Mouse (Mus musculus) hindbrain, postnatal 0 days (tissue): Measurements from ENCODE around the gene Mecr. TPM values are rescaled to one million over a fixed set of nuclear protein-coding genes. Genes with fewer than 3 reads are reported as not detected.
A peak's percentile ranks its signal among the peaks of the same experiment; 100 is the strongest.

Source experiments
- ATAC-seq: fragments of 200-750 bp; cut with Nextera tagmentation; 2 replicates; pipeline ENCODE4 v1.8.0; 2017; ENCODE audit warnings: mild to moderate bottlenecking, moderate TSS enrichment, moderate library complexity
- DNase-seq: peaks from one replicate; pipeline ENCODE4 v3.0.0-alpha.2; 2015; ENCODE audit warnings: low spot score
- H3K27ac ChIP-seq: fragments of 300-500 bp; sonication (generic); 2 replicates; pipeline ENCODE4 v1.5.1; 2014; ENCODE audit warnings: mild to moderate bottlenecking
- H3K27me3 ChIP-seq: fragments of 300-500 bp; sonication (generic); 2 replicates; pipeline ENCODE4 v1.6.1; 2014; ENCODE audit warnings: low read length, mixed read lengths; ENCODE audit not compliant: insufficient read depth
- H3K36me3 ChIP-seq: fragments of 300-500 bp; sonication (generic); 2 replicates; pipeline ENCODE4 v1.6.1; 2014; ENCODE audit warnings: low read length, mixed read lengths; ENCODE audit not compliant: insufficient read depth
- H3K4me1 ChIP-seq: fragments of 300-500 bp; sonication (generic); 2 replicates; pipeline ENCODE4 v1.6.1; 2014; ENCODE audit warnings: antibody characterized with exemption, low read length, mixed read lengths; ENCODE audit not compliant: insufficient read depth
- H3K4me2 ChIP-seq: fragments of 300-500 bp; sonication (generic); 2 replicates; pipeline ENCODE4 v1.6.1; 2014; ENCODE audit warnings: low read depth, mild to moderate bottlenecking, low read length, moderate library complexity, mixed read lengths
- H3K4me3 ChIP-seq: fragments of 300-500 bp; sonication (generic); 2 replicates; pipeline ENCODE4 v1.5.1; 2014; ENCODE audit warnings: low read length
- H3K9ac ChIP-seq: fragments of 300-500 bp; sonication (generic); replicated peaks from 2 replicates; pipeline ENCODE4 v1.6.1; 2014; ENCODE audit warnings: mild to moderate bottlenecking, low read length, moderate library complexity, mixed read lengths
- H3K9me3 ChIP-seq: fragments of 300-500 bp; sonication (generic); 2 replicates; pipeline ENCODE4 v1.6.1; 2016; ENCODE audit warnings: low read length, mixed read lengths
- CTCF ChIP-seq: IDR thresholded peaks from 2 replicates; pipeline ENCODE4 v1.5.1; 2016; ENCODE audit warnings: antibody characterized with exemption, control low read depth, low read depth
- WGBS: fragments of 180-500 bp; shearing (Covaris S2); extraction: QIAGEN DNeasy Blood & Tissue Kit; methylation state at CpG from one replicate; pipeline ENCODE4 v1.1.7; 2014; 5-methylcytosine and 5-hydroxymethylcytosine counted together
- polyA plus RNA-seq: library from polyadenylated mRNA; unstranded; fragments of >200 nt; fragmentation: Nextera tagmentation; extraction: Ambion mirVana; gene quantifications from 2 replicates; pipeline ENCODE4 v1.2.1, GENCODE M21; 2015
- total RNA-seq: library from RNA; depleted of rRNA; stranded (reverse); fragments of >200 nt; gene quantifications from 2 replicates; pipeline ENCODE4 v1.2.3, GENCODE M21; 2014

The Mecr gene
- total and polyA plus RNA-seq, 2 experiments from 2014 or later, result 21.5 to 33.8 TPM

DNA sequence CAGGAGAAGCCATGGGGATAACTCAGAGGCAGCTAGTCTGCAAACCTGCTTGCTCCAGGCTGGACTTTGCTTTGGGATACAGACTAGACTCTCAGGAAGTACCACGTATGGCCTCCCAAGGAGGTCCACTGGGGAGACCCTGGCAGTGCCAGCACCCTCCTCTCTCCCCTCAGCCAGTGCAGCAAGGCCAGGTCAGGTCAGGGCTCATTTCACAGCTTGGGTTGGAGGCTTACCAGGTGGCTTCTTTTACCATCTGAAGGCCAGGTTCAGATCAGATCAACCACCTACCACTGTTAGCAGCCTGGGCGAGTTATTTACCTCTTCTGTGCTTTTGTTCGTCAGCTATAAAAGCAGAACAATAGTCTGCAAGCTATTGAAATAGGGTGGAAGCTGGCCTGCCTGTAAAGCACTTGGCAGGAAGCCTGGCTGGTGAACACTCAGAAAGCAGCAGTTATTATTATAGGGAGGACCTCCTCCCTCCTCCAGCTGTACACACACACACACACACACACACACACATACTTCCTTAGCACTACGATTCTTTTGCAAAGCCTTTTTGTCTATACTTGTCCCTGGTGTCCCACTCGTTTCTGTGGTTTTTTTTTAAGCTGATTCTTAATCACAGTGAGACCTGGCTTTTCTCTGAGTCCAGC, 6.8 kb downstream of the Mecr start:
- TF ChIP-seq CTCF, result no peak
- no peaks in the 10 kb centered on the region for H3K9me3 ChIP-seq
- peak overlapping the region; percentile 51; the same call in 1 of the 2 replicates for H3K27ac ChIP-seq
- DNase-seq, result peak; percentile 53
- no peak for ATAC-seq
- H3K4me1 ChIP-seq, result no peaks in the 10 kb centered on the region
- 0 out of 2 replicates have a peak overlapping the region, but pooled peaks have one; percentile 9 for H3K9ac ChIP-seq
- H3K4me2 ChIP-seq, result no peak overlapping the region
- WGBS, result 16% methylated on average over 5 of the region's 5 CpGs
- no peaks in the 10 kb centered on the region for H3K36me3 ChIP-seq
- H3K4me3 ChIP-seq, result no peak overlapping the region
- H3K27me3 ChIP-seq, result no peaks in the 10 kb centered on the region

DNA sequence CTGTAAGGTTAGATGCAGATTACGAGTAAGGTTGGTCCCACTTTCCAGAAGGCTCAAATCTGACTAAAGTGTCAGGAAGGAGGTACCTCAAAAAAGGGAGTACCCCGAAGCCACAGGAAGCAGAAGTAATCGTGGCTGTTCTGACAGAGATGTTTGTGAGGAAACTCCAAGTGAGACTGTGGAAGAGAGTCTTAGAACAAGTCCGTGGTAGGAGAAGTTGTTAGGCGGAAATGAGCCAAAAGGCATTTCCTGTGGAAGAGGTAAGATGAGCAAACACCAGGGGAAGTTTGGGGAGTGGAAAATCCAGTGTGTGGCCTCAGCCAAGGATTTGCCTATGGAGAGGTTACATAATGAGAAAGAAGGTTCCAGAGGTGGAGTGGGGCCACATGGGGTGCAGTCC, 11.7 kb downstream of the Mecr start:
- H3K27me3 ChIP-seq, result no peaks in the 10 kb centered on the region
- H3K27ac ChIP-seq, result no peak overlapping the region
- ATAC-seq (no peak), DNase-seq (no peak)
- no peak overlapping the region for H3K4me3 ChIP-seq
- H3K36me3 ChIP-seq, result peaks cover 11% of the 10 kb centered on the region; the same call in 1 of the 2 replicates
- WGBS, result 85% methylated on average over 5 of the region's 5 CpGs
- no peak overlapping the region for H3K4me2 ChIP-seq
- H3K4me1 ChIP-seq, result no peaks in the 10 kb centered on the region
- H3K9me3 ChIP-seq, result no peaks in the 10 kb centered on the region
- no peak overlapping the region for H3K9ac ChIP-seq
- no peak for TF ChIP-seq CTCF

DNA sequence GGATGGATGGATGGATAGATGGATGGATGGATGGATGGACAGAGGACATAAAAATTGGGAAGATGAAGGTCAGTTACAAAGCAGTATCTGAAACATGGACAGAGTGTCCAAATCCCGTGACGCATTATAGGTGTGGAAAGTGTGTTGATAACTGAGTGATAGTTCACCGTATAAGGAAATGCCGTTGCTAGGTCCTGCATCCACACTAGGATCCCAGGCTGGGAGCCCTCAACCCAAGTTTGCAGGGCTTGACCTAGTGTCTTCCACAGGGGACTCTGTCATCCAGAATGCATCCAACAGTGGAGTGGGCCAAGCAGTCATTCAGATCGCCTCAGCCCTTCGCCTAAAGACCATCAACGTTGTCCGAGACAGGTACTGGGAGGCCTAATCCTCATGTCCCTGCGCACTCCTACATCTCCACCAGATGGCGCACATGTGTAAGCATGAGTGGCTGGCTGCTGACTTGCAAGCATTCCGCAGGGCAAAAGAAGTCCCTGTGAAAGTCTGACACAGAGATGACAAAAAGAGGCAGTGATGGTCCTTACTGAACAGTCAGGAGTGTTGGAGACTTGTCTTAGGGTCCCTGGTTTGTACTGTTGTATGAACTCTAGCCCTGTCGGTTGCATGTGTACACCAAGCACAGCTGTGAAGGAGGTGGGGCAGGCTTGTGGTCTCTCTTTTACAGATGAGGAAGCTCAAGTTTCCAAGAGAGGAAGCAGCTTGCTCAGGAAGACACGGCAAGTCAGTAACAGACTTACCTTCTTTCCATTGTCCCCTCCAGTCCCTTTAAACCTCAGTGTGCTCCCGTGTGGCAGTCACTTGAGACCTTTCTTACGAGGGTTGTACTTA, 17.4 kb downstream of the Mecr start:
- Histone ChIP-seq H3K4me1 (no peaks in the 10 kb centered on the region), H3K27ac (no peak overlapping the region), H3K4me3 (no peak overlapping the region), H3K4me2 (no peak overlapping the region), H3K9ac (no peak overlapping the region), H3K9me3 (no peaks in the 10 kb centered on the region), H3K27me3 (no peaks in the 10 kb centered on the region), H3K36me3 (peaks cover 20% of the 10 kb centered on the region; the same call in 1 of the 2 replicates)
- no peak for ATAC-seq
- peak; percentile 99 for TF ChIP-seq CTCF
- peak; percentile 89 for DNase-seq
- 51% methylated on average over 15 of the region's 15 CpGs for WGBS

DNA sequence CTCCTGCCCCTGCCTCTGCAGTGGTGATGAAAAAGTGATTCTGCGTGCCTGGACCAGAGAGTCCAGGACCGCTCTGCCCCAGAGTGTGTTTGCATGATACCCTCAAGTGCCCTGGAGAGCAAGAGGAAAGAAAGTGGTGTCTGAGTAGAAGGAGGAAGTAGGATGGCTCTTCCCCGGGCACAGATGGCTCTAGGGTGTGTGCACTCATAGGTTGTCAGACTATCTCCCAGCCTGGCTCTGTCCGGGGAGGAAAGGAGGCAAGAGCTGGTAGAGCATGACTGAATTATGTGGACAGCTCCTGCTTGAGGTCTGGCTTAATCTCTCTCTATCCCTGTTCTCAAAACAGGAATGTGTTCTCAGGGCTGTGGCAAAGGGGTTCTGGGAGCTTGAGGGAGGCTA, 18.1 kb downstream of the Mecr start:
- ATAC-seq (no peak), DNase-seq (no peak)
- Histone ChIP-seq H3K9ac (no peak overlapping the region), H3K36me3 (peaks cover 20% of the 10 kb centered on the region; the same call in 1 of the 2 replicates), H3K4me3 (no peak overlapping the region), H3K4me2 (no peak overlapping the region), H3K4me1 (no peaks in the 10 kb centered on the region), H3K27ac (no peak overlapping the region), H3K9me3 (no peaks in the 10 kb centered on the region), H3K27me3 (no peaks in the 10 kb centered on the region)
- WGBS, result 85% methylated on average over 4 of the region's 4 CpGs
- TF ChIP-seq CTCF, result no peak

DNA sequence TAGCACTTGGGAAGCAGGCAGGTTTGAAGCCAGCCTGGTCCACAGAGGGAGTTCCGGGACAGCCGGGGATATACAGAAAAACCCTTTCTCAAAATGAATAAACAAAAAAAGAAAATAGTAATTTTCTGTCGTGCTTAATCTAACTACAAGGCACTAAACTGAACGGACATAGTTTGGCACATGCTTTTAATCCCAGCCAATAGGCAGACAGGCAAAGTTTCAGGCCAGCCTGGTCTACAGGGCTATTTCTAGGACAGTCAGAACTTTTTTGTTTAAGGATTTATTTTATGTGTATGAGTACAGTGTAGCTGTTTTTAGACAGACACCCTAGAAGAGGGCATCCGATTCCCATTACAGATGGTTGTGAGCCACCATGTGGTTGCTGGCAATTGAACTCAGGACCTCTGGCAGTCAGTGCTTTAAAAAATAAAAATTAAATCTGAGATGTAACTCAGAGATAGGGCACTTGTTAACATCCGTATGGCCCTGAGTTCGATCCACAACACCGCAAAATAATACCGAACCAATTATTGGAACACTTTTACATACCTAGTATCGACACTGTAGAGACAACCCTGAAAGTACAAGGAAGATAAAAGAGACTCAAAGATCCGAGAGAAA, 29.5 kb downstream of the Mecr start:
- no peaks in the 10 kb centered on the region for H3K36me3 ChIP-seq
- ATAC-seq (peak; percentile 11), DNase-seq (no peak)
- H3K9me3 ChIP-seq, result no peaks in the 10 kb centered on the region
- H3K4me1 ChIP-seq, result peaks cover 15% of the 10 kb centered on the region
- H3K4me3 ChIP-seq, result peak overlapping the region; percentile 74
- peak overlapping the region; percentile 96 for H3K4me2 ChIP-seq
- H3K27ac ChIP-seq, result peak overlapping the region; percentile 79
- TF ChIP-seq CTCF, result no peak
- 11% methylated on average over 11 of the region's 11 CpGs for WGBS
- peak overlapping the region; percentile 90 for H3K9ac ChIP-seq
- no peaks in the 10 kb centered on the region for H3K27me3 ChIP-seq

DNA sequence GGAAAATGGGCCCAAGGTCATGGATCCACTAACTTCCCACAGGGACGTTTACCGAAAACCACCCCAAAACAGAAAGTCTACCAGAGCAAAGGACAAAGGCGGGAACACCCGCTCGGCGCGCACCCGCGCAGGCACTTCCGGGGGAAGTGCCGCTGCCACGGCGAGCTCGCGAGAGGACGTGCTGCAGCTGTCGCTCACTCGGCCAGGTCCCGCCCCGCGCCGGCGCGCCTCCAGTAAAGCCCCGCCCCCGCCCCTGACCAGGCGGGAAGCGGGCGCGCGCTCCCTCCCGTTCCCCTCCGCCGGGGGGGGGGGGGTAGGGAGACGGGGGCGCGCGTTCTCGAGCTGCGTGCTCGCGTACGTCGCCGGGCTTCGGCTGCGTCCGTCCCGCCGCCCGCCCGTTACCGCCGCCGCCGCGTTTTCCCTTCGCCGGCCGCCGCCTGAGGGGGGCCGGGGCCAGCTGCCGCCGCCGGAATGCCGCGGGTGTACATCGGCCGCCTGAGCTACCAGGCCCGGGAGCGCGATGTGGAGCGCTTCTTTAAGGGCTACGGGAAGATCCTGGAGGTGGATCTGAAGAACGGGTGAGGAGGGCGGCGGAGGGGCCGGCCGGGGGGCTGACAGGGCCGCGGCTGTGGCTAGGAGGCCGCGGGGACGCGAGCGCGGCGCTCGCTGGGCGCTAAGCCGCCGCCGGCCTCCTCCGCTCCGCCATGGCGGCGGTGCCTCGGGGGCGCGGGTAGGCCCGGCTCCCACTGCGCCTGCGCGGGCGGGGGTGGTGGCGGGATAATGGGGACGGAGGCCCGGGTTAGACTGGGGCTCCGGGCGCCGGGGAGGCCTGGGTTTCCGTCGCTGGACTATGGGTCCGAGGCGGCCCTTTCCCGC, 30.3 kb downstream of the Mecr start, which contains the start of gene Srsf4:
TSS of gene Srsf4 (plus strand) at position 325 of the 876 bp plus-strand sequence.
- DNase-seq (peak; percentile 98), ATAC-seq (peak; percentile 97)
- H3K4me1 ChIP-seq, result peaks cover 15% of the 10 kb centered on the region
- TF ChIP-seq CTCF, result no peak
- no peaks in the 10 kb centered on the region for H3K27me3 ChIP-seq
- H3K9ac ChIP-seq, result peak within 1 kb of the TSS; percentile 90
- no peaks in the 10 kb centered on the region for H3K36me3 ChIP-seq
- peak within 1 kb of the TSS; percentile 96 for H3K4me2 ChIP-seq
- peak within 1 kb of the TSS; percentile 99 for H3K27ac ChIP-seq
- peak within 1 kb of the TSS; percentile 74 for H3K4me3 ChIP-seq
- H3K9me3 ChIP-seq, result no peaks in the 10 kb centered on the region
- under 1% methylated on average over 80 of the region's 116 CpGs for WGBS
